Mouse (Mus musculus) limb, embryonic 13.5 days (tissue): ENCODE data around the gene Zfand6. TPM values are rescaled to one million over a fixed set of nuclear protein-coding genes. Genes with fewer than 3 reads are reported as not detected.

Experiments used
- ATAC-seq: fragments of 200-750 bp; cut with Nextera tagmentation; 2 replicates; pipeline ENCODE4 v1.8.0; 2017; ENCODE audit warnings: low read depth, moderate number of reproducible peaks, moderate TSS enrichment; ENCODE audit not compliant: low FRiP score
- H3K27ac ChIP-seq: fragments of 300-500 bp; sonication (generic); 2 replicates; pipeline ENCODE4 v1.5.1; 2015; ENCODE audit warnings: inconsistent platforms, mild to moderate bottlenecking, moderate library complexity
- H3K27me3 ChIP-seq: fragments of 300-500 bp; sonication (generic); 2 replicates; pipeline ENCODE4 v1.6.1; 2015; ENCODE audit warnings: mild to moderate bottlenecking, inconsistent platforms
- H3K36me3 ChIP-seq: fragments of 300-500 bp; sonication (generic); 2 replicates; pipeline ENCODE4 v1.6.1; 2015; ENCODE audit warnings: inconsistent platforms, mild to moderate bottlenecking, moderate library complexity
- H3K4me1 ChIP-seq: fragments of 300-500 bp; sonication (generic); 2 replicates; pipeline ENCODE4 v1.6.1; 2015; ENCODE audit warnings: inconsistent platforms
- H3K4me2 ChIP-seq: fragments of 300-500 bp; sonication (generic); replicated peaks from 2 replicates; pipeline ENCODE4 v1.6.1; 2015; ENCODE audit warnings: inconsistent platforms, mild to moderate bottlenecking, moderate library complexity
- H3K4me3 ChIP-seq: fragments of 300-500 bp; sonication (generic); 2 replicates; pipeline ENCODE4 v1.5.1; 2015; ENCODE audit warnings: moderate library complexity, mild to moderate bottlenecking, inconsistent platforms
- H3K9ac ChIP-seq: fragments of 300-500 bp; sonication (generic); 2 replicates; pipeline ENCODE4 v1.6.1; 2015; ENCODE audit warnings: mild to moderate bottlenecking, inconsistent platforms
- H3K9me3 ChIP-seq: fragments of 300-500 bp; sonication (generic); 2 replicates; pipeline ENCODE4 v1.6.1; 2016; ENCODE audit warnings: inconsistent platforms
- WGBS: fragments of 180-500 bp; shearing (Covaris S2); methylation state at CpG from one replicate; pipeline ENCODE4 v1.1.7; 2015; 5-methylcytosine and 5-hydroxymethylcytosine counted together
- polyA plus RNA-seq: library from polyadenylated mRNA; unstranded; fragments of >200 nt; fragmentation: Nextera tagmentation; extraction: Ambion mirVana; gene quantifications from 2 replicates; pipeline ENCODE4 v1.2.1, GENCODE M21; 2015

Zfand6 gene
- polyA plus RNA-seq, 1 experiment from 2014 or later: 184 TPM

DNA sequence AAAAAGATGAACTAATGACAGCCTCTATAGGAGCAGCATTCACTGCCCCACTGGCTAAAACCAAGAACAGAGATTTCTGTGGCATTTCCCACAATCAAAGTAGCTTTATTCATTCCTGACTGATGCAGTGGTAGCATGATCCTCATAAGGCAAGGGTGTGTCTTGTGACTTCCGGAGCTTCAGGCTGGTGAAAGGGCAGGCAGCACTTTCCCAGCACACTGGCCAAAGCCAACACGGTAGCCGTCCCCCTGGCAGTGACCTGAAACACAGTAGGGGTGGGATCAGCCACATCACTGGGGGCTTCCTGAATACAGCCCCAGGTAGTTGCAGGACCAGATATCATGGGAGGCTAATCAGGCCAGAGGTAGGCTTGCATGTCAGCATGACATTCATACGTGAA is 104.7 kb downstream of the Zfand6 start:
- no peak overlapping the region for H3K27ac ChIP-seq
- ATAC-seq: no peak
- no peaks in the 10 kb centered on the region for H3K27me3 ChIP-seq
- H3K4me1 ChIP-seq: no peaks in the 10 kb centered on the region
- 88% methylated on average over 4 of the region's 4 CpGs for WGBS
- H3K36me3 ChIP-seq: no peaks in the 10 kb centered on the region
- H3K4me3 ChIP-seq: no peak overlapping the region
- H3K9ac ChIP-seq: no peak overlapping the region
- no peaks in the 10 kb centered on the region for H3K9me3 ChIP-seq
- no peak overlapping the region for H3K4me2 ChIP-seq

DNA sequence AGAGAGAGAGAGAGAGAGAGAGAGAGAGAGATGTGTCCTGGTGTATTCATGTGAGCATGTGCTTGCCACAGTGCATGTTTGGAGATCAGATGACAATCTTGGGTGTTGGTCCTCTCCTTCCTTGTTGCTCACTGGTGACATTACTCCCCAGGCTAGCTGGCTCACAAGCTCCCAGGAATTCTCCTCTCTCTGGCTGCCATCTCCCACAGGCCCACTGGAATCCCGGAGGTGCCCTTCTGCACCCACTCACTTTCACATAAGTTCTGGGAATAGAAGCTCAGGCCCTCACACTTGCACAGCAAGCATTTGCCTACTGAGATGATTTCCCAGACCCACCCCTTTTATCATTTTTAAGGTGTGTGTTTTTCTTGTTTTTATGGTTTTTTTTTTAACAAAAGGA is 110.0 kb downstream of the Zfand6 start:
- H3K36me3 ChIP-seq: no peaks in the 10 kb centered on the region
- ATAC-seq: no peak
- WGBS: 96% methylated on average over 1 of the region's 1 CpGs
- no peak overlapping the region for H3K27ac ChIP-seq
- no peaks in the 10 kb centered on the region for H3K9me3 ChIP-seq
- H3K4me1 ChIP-seq: no peaks in the 10 kb centered on the region
- no peak overlapping the region for H3K4me3 ChIP-seq
- no peak overlapping the region for H3K9ac ChIP-seq
- no peaks in the 10 kb centered on the region for H3K27me3 ChIP-seq
- no peak overlapping the region for H3K4me2 ChIP-seq

GRCm38 (mm10) chr7:84578841-84579240 is 110.9 kb downstream of the Zfand6 start:
- Histone ChIP-seq H3K27me3 (no peaks in the 10 kb centered on the region), H3K4me2 (no peak overlapping the region), H3K4me1 (no peaks in the 10 kb centered on the region), H3K9ac (no peak overlapping the region), H3K36me3 (no peaks in the 10 kb centered on the region), H3K9me3 (no peaks in the 10 kb centered on the region), H3K4me3 (no peak overlapping the region), H3K27ac (no peak overlapping the region)
- WGBS: 86% methylated on average over 1 of the region's 1 CpGs
- ATAC-seq: no peak

GRCm38 (mm10) chr7:84577034-84577433 is 112.7 kb downstream of the Zfand6 start:
- H3K9me3 ChIP-seq: no peaks in the 10 kb centered on the region
- H3K27me3 ChIP-seq: no peaks in the 10 kb centered on the region
- H3K4me2 ChIP-seq: no peak overlapping the region
- no peak overlapping the region for H3K9ac ChIP-seq
- WGBS: 84% methylated on average over 2 of the region's 2 CpGs
- ATAC-seq: no peak
- no peak overlapping the region for H3K4me3 ChIP-seq
- no peak overlapping the region for H3K27ac ChIP-seq
- H3K4me1 ChIP-seq: no peaks in the 10 kb centered on the region
- no peaks in the 10 kb centered on the region for H3K36me3 ChIP-seq

- no peak overlapping the region for H3K27ac ChIP-seq
- no peaks in the 10 kb centered on the region for H3K9me3 ChIP-seq
- H3K4me3 ChIP-seq: no peak overlapping the region
- no peaks in the 10 kb centered on the region for H3K36me3 ChIP-seq
- no peaks in the 10 kb centered on the region for H3K4me1 ChIP-seq
- no peak for ATAC-seq
- H3K4me2 ChIP-seq: no peak overlapping the region
- no peak overlapping the region for H3K9ac ChIP-seq
- WGBS: 72% methylated on average over 6 of the region's 6 CpGs
- H3K27me3 ChIP-seq: no peaks in the 10 kb centered on the region
Measured at GRCm38 (mm10) chr7:84566200-84566599, 123.6 kb downstream of the Zfand6 start.

- Histone ChIP-seq H3K4me3 (no peak overlapping the region), H3K27me3 (no peaks in the 10 kb centered on the region), H3K36me3 (no peaks in the 10 kb centered on the region), H3K9me3 (no peaks in the 10 kb centered on the region), H3K27ac (no peak overlapping the region), H3K4me2 (no peak overlapping the region), H3K4me1 (no peaks in the 10 kb centered on the region), H3K9ac (no peak overlapping the region)
- WGBS: 77% methylated on average over 3 of the region's 3 CpGs
- ATAC-seq: no peak
Measured at GRCm38 (mm10) chr7:84564236-84564635, 125.5 kb downstream of the Zfand6 start.

Other genes with a start within 250 kb of the Zfand6 start
- gene Gm2115, start 161.0 kb downstream of the Zfand6 start, polyA plus RNA-seq: 0.61 and 0.83 TPM in 2 replicates
- 2.9 and 3.8 TPM in 2 replicates for gene Fah, start 83.2 kb downstream of the Zfand6 start, polyA plus RNA-seq
- not detected in 2 replicates for gene Olfr291, start 163.6 kb upstream of the Zfand6 start, polyA plus RNA-seq